Mouse (Mus musculus): ENCODE measurements around the gene Zw10. TPM values are rescaled to one million over a fixed set of nuclear protein-coding genes. Genes with fewer than 3 reads are reported as not detected.

Zw10 gene
- polyA plus RNA-seq (2012; rRNA removed) = 10.7 and 13.3 TPM in 2 replicates

DNA sequence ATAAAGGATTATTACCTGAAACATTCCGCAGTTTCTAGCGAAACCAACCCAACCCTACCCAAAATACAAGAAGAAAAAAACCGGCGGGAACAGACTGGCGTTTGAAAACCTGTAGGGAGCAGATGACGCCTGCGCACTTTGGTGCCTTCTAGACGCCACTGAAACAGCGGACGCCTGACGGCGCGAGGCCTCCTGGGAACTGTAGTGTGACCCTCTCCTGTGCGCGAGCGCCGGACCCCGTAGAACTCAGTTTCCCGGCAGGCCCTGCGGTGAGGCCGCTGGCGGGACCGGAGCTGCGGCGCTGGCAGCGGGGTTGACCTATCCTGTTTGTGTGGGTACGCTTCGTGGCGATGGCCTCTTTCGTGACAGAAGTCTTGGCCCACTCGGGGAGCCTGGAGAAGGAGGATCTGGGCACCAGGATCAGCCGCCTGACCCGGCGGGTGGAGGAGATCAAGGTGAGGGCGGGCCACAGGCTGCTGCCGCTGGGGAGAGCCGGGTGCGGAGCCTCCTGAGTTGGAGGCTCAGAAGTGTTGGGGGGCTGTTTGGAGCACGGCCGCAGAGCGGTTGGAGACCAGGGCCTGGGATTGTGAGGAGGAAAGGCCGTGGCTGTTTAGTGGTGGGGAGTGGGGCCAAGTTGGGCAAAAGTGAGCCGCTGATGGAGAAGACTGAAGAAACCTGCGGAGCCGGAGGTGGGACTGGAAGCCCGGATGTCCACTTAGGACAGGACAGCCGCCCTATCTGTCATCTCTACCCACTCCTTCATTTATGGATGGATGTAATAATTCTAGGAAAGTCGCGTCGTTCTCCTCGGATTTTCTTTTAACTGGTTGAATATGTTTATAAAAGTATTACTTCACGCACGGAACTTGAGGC is at the start of gene Zw10:
Gene Zw10 (plus strand): TSS at position 281 of the 873 bp plus-strand sequence.
- under 1% methylated on average over 53 of the region's 53 CpGs for WGBS
- peak; percentile 96 for DNase-seq (ENCODE audit: low read depth, low spot score)

- no peak for DNase-seq (ENCODE audit: low read depth, low spot score)
These were observed 39.6 kb upstream of the Zw10 start for GRCm38 (mm10) chr9:49015824-49016223.

GRCm38 (mm10) chr9:49021289-49021688 is 34.1 kb upstream of the Zw10 start:
- DNase-seq (ENCODE audit: low read depth, low spot score) = no peak
- WGBS = 94% methylated on average over 5 of the region's 5 CpGs

More at GRCm38 (mm10) chr9:49015824-49016223, 39.6 kb upstream of the Zw10 start:
- WGBS = 72% methylated on average over 7 of the region's 7 CpGs

- no peak for DNase-seq (ENCODE audit: low read depth, low spot score)
- WGBS = 75% methylated on average over 5 of the region's 5 CpGs
These were observed 31.5 kb upstream of the Zw10 start for GRCm38 (mm10) chr9:49023956-49024355.

DNA sequence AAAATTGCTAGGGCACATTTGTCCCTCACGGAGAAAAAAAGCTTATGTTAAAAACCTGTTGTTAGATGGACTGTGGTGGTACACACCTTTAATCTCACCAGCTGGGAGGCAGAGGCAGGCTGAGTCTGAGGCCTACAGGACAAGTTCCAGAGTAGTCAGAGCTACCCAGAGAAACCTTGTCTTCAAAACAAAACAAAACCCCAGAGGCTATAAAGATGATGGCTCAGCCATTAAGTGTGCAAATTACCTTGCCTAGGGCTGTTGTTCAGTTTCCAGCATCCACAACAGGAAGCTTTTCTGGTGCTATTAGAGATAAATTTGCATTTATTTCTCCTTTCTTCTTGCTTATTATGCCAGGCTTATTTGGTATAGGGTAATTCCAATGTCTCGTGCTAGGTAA is 30.9 kb upstream of the Zw10 start:
- 54% methylated on average over 2 of the region's 2 CpGs for WGBS
- no peak for DNase-seq (ENCODE audit: low read depth, low spot score)

DNA sequence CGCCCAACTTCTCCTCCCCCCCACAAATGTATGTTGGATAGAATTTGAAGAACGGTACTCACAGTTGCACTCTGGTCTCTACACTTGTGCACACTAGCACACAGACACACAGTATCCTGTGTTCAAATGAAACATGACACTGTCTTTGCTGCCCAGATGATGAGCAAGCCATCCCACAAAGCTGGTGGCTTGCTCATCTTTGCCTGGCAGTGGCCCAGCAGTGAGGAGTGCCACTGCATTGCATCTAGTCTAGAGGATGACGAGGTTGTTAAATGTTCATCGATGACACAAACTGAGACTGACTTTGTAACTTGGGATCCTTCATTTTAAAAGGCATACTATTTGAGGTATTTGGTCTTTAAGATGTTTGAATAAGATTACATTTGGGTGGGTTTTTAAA is 20.6 kb upstream of the Zw10 start:
- DNase-seq (ENCODE audit: low read depth, low spot score) = no peak
- WGBS = 89% methylated on average over 4 of the region's 4 CpGs

DNA sequence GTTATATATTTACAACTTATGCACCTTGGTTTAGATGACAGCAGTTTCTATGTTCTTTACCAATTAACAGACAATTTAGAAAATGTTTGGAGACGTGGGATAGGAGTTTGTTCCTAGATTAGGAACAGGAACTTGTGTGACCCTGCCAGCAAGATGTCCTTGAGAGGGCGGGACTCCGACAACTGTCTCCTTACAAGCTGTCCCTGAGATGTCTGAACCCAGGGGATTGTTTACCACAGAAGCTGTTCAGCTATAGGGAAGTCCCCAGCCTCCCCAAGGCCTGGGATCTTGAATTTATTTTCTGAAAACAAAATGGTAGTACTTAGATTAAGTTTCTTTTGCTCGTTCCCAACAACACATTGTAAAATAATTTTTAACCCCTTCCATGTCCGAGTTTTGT is 4.5 kb upstream of the Zw10 start:
- DNase-seq (ENCODE audit: low read depth, low spot score) = no peak
- WGBS = 50% methylated on average over 5 of the region's 5 CpGs

GRCm38 (mm10) chr9:49051349-49051748 is 4.1 kb upstream of the Zw10 start:
- DNase-seq (ENCODE audit: low read depth, low spot score) = no peak
- WGBS = 4% methylated on average over 5 of the region's 5 CpGs

DNA sequence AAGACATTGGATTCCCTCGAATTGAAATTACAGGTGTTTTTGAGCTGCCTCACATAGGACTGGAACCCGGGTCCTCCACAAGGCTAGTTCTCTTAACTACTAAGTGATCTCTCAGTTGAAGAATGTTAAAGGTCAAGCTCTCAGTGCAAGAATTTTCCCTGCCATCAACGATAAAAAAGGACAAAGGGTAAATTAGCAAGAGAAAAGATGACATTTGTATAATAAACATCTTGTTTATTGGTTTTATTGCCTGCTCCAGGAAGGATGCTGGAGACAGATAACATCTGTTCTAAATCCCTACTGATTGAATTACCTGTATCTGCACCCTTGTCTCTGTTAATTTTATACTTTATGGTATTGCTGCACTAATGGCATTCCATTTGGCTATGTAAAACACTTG is 1.4 kb upstream of the Zw10 start:
- 57% methylated on average over 3 of the region's 3 CpGs for WGBS
- no peak for DNase-seq (ENCODE audit: low read depth, low spot score)

GRCm38 (mm10) chr9:49076847-49077246 is 21.4 kb downstream of the Zw10 start:
- DNase-seq (ENCODE audit: low read depth, low spot score) = no peak
- 83% methylated on average over 3 of the region's 3 CpGs for WGBS

- no peak for DNase-seq (ENCODE audit: low read depth, low spot score)
- 79% methylated on average over 5 of the region's 5 CpGs for WGBS
These were observed 25.7 kb downstream of the Zw10 start, which contains the start of gene Tmprss5 for GRCm38 (mm10) chr9:49081107-49081506. Gene Tmprss5 (plus strand): TSS chr9:49081260.

DNA sequence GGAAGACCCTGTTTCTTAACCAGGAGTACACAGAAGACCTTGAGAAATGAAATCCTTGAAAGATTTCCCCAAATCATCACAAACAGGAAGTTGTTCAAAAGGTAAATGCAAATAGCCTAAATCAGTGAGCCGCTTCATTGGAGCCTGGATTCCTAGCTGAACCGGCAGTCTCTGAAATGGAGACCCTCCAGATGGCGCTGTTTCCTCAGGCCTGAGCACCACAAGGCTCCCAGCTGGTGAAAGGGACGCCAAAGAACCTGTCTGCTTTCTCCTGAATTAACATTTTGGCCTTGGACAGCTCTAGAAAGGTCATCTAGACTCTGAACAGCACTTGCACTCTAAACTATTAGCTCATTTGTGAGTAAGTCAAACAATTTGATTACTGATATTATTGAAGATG is 26.1 kb downstream of the Zw10 start:
- 21% methylated on average over 4 of the region's 4 CpGs for WGBS
- no peak for DNase-seq (ENCODE audit: low read depth, low spot score)

- 65% methylated on average over 11 of the region's 11 CpGs for WGBS
- DNase-seq (ENCODE audit: low read depth, low spot score) = no peak
These were observed 31.9 kb downstream of the Zw10 start for GRCm38 (mm10) chr9:49087317-49087716.

GRCm38 (mm10) chr9:49098871-49099270 is 43.5 kb downstream of the Zw10 start:
- DNase-seq (ENCODE audit: low read depth, low spot score) = no peak
- 89% methylated on average over 3 of the region's 3 CpGs for whole genome bisulfite sequencing

DNA sequence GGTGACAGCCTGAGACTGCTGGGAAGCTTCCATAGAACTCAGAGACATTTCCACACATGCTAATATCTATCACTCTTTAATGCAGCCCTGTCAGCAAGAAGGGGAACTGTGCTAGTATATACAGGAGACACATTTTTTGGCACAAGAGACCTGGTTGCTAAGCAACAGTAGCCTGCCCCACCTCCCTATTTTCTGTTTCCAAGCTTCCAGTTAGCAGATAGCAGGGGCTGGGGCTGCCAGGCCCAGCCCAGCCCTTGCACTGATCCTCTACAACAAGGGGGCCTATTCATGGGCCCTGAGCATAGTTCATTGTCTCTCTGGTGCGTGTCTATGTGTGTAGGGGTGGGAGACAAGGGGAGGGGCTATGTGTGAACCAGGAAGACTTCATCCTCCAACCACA is 46.9 kb downstream of the Zw10 start:
- WGBS = 10% methylated on average over 1 of the region's 1 CpGs
- DNase-seq (ENCODE audit: low read depth, low spot score) = no peak

DNA sequence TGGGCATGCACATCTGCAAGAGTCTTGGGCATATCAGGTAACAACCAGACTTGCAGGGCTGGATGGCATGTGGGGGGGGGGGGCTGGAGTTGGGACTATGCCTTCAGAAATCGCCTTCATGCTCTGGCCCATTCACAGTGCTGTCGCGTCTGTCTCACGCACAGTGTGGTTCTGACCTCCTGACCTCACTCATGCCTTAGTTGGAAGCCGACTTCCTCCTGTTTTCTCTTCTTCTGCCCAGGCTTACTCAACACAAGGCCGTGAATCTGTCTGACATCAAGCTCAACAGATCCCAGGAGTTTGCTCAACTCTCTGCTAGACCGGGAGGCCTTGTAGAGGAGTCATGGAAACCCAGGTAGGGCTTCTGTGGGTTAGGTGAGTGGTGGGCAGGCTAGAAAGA is 53.7 kb downstream of the Zw10 start:
- 66% methylated on average over 7 of the region's 7 CpGs for WGBS
- DNase-seq (ENCODE audit: low read depth, low spot score) = no peak

DNA sequence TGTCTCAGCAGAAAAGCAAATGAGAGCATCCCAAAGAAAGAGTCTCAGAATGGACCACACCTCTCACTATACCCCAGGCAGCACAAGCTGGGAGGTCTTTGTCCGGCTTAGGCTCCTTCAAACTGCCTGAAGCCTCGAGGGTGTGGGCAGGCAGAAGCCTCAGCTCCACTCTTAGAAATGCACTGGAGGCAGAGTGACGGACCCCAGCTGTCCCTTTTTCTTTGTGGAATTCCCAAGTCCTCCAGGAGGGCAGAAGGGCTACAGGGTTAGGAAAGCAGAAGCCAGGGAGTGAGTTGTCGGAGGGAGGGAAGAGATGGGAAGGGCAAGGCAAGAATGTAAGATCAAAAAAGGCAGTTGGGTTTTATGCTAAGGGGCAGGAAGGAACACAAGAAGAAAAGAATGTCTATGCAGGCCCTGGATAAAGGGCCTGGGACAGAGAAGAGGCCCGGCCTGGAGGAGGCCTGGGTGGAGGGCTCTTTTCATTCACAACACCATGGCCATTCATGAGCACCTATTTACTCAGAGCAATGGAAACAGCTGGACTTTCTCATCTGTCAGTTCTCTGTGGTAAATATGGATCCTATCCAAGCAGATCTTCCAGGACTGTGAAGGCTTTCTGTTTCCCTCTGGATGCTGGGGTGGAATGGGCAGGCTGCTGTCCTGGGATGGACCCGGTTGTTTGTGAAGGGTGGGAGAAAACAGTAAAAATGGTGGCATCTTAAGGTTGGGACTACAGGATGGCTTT is 55.2 kb downstream of the Zw10 start:
- WGBS = 69% methylated on average over 6 of the region's 6 CpGs
- DNase-seq (ENCODE audit: low read depth, low spot score) = no peak

GRCm38 (mm10) chr9:49111296-49111695 is 55.9 kb downstream of the Zw10 start:
- no peak for DNase-seq (ENCODE audit: low read depth, low spot score)
- WGBS = 65% methylated on average over 5 of the region's 5 CpGs

DNA sequence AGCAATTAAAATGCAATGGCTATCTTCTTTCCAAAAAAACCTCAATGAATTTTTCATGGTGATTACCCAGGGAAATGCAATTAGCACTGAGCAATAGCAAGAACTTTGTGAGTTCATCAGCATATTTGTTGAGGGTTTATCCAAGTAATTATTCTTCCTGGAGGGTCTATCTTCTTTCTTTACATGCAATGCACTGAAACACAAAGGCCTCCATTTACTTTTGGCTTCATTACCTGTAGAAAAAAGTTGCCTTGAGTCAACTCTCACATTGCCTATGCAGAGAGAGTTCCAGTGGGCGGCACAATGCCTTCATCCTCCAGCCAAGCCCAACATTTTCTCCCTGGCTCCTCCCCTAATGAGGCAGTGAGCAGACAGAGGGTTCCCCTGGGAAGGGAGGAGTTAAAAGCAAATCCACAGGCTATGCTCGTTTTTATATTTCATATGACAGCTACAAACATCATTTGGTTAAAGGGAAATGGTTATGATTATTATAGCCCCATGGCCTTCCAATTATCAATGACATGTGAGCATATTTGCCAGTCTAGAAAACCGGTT is 62.9 kb downstream of the Zw10 start:
- WGBS = 29% methylated on average over 3 of the region's 3 CpGs
- DNase-seq (ENCODE audit: low read depth, low spot score) = no peak

DNA sequence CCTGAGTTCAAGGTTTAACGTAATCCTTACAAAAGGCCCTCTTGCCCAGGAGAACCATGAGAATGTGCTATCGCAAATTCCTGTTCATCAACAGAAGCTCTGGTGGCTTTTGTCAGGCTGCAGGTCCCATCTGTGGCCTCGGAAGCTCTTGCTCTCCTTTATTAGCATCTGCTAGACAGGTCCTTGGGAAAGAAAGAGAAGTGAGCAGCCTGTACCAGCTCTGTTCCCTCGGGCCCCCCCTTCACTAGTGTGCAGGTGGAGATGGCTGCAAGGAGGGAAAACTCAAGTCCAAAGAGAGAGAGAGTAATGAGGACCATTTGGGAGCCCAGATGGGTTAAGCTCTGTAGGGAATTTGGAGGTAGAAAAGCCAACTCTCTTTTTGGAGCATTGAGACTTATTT is 64.3 kb downstream of the Zw10 start:
- 75% methylated on average over 4 of the region's 4 CpGs for WGBS
- no peak for DNase-seq (ENCODE audit: low read depth, low spot score)

DNA sequence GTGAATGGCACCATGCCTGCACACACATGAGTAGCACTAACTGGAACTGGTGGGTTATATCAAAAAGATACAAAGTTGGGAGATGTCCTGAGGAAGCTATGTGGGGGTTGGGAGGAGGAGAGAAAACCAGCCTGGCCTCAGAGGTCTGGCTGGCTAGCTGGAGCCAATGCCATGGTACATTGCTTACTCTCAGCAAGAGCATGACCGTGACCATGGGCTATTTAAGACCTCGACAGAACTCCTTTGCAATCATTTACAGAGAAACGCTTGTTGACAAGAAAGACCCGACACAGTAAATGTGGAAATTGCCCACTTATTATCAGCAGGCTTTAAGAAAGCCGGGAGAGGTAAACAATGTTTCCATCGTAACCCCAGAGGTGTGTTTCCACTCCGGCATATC is 70.3 kb downstream of the Zw10 start:
- no peak for DNase-seq (ENCODE audit: low read depth, low spot score)
- 24% methylated on average over 7 of the region's 7 CpGs for WGBS

Measured in large intestine, adult 2 months (tissue).